Mouse (Mus musculus): ENCODE measurements at regions not wholly inside any gene's neighbourhood (a gene's known extent, or its start where the extent isn't known, plus 50 kb on each side); places are given as distances from the start of the nearest gene placed in this dataset.

GRCm38 (mm10) chr9:115845091-115845490, 64.2 kb upstream of the Gadl1 start:
- TF ChIP-seq CTCF (IDR thresholded peaks at IDR 0.05; ENCODE audit: control insufficient read depth, insufficient read depth, insufficient replicate concordance, low read depth, low read length) (no peak), POLR2A (IDR thresholded peaks at IDR 0.05; ENCODE audit: control insufficient read depth, low read depth, low read length) (no peak)
